Mouse (Mus musculus): ENCODE measurements around the gene Lysmd4. TPM values are rescaled to one million over a fixed set of nuclear protein-coding genes. Genes with fewer than 3 reads are reported as not detected.

The Lysmd4 gene
- total and polyA plus RNA-seq, 3 experiments = 5.2 to 7.9 TPM; not detected in 1

DNA sequence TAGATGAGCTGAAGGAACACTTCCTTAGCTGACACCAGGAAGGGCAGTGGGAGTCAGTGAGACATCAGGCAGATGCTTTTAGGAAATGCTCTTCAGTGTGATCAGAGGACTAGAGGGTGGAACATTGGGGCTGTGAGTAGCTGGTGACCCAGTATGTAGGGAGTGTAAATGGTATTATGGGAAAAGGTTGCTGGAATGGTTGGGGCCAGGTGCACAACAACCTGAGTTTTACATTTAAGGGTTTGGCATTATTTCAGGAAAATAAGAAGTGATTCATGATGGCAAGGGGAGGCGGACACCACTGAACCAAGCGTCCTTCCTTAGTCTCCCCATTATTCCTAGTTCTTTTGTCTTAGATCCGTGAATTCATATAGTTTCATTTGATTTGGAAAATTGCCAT is 7.4 kb downstream of the Lysmd4 start:
- no peak overlapping the region for H3K4me3 ChIP-seq (ENCODE audit: control insufficient read depth in 1 of 2, insufficient read depth in 1 of 2, low read depth in 2 of 2, low read length in 2 of 2)
- DNase-seq (ENCODE audit: low read depth, low spot score) = no peak
- H3K4me1 ChIP-seq (ENCODE audit: control insufficient read depth in 1 of 2, insufficient read depth in 2 of 2, low read length in 2 of 2) = no peaks in the 10 kb centered on the region
- no peaks in the 10 kb centered on the region for H3K79me2 ChIP-seq (ENCODE audit: control insufficient read depth, insufficient read depth, low read length, poor library complexity)
- H3K36me3 ChIP-seq (ENCODE audit: control insufficient read depth in 1 of 2, insufficient read depth in 2 of 2, low read length in 2 of 2) = no peaks in the 10 kb centered on the region
- no peaks in the 10 kb centered on the region for H3K27me3 ChIP-seq (ENCODE audit: control insufficient read depth in 1 of 2, insufficient read depth in 2 of 2, low read length in 2 of 2)
- H3K27ac ChIP-seq (ENCODE audit: control insufficient read depth, low read depth, low read length) = no peak overlapping the region
- no peaks in the 10 kb centered on the region for H3K9me3 ChIP-seq (replicated peaks; ENCODE audit: insufficient read depth, low read length)
- TF ChIP-seq TBP (IDR thresholded peaks at IDR 0.05; ENCODE audit: low read depth, low read length) (no peak), NRF1 (IDR thresholded peaks at IDR 0.05; ENCODE audit: insufficient read depth, low read depth, low read length, poor library complexity, severe bottlenecking) (no peak), CHD1 (IDR thresholded peaks at IDR 0.05; ENCODE audit: low read depth, low read length) (no peak), CTCF (IDR thresholded peaks at IDR 0.05 in 2 of 3, conservative IDR thresholded peaks at IDR 0.05 in 1 of 3; ENCODE audit: control insufficient read depth in 1 of 3, insufficient read depth in 1 of 3, low read depth in 2 of 3, low read length in 3 of 3, poor library complexity in 1 of 3, severe bottlenecking in 1 of 3) (no peak), POLR2AphosphoS5 (IDR thresholded peaks at IDR 0.05; ENCODE audit: borderline replicate concordance, low read depth, low read length) (no peak), MXI1 (IDR thresholded peaks at IDR 0.05; ENCODE audit: low read depth, low read length) (no peak), HCFC1 (IDR thresholded peaks at IDR 0.05; ENCODE audit: low read depth, low read length) (no peak), SIN3A (IDR thresholded peaks at IDR 0.05; ENCODE audit: low read length) (no peak), POLR2AphosphoS2 (IDR thresholded peaks at IDR 0.05; ENCODE audit: low read length) (no peak), E2F4 (IDR thresholded peaks at IDR 0.05; ENCODE audit: borderline replicate concordance, low read depth, low read length) (no peak), MAX (IDR thresholded peaks at IDR 0.05; ENCODE audit: low read length) (no peak)
- no peak overlapping the region for H3K9ac ChIP-seq (ENCODE audit: control insufficient read depth, low read depth, low read length, poor library complexity, severe bottlenecking)

DNA sequence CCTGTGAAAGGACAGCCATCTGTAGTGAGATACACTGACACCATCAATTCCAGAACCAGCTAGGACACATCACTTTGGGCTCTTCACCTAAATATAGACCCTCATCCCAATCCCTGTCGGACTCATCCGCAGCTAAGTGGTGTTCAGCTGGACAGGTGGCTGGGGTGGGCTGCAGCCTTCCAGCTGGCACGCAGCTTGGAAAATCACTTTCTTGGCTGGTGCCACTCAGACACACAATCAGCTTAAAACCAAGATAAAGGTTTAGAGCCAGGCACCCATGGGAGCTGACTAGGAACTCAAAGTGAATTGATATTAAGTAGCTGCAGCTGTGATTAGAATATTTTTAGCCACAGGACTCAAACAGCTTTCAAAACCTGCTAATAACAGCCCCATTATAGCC is 7.9 kb downstream of the Lysmd4 start:
- Histone ChIP-seq H3K9me3 (replicated peaks; ENCODE audit: insufficient read depth, low read length) (no peaks in the 10 kb centered on the region), H3K27ac (ENCODE audit: control insufficient read depth, low read depth, low read length) (no peak overlapping the region), H3K4me3 (ENCODE audit: control insufficient read depth in 1 of 2, insufficient read depth in 1 of 2, low read depth in 2 of 2, low read length in 2 of 2) (no peak overlapping the region), H3K36me3 (ENCODE audit: control insufficient read depth in 1 of 2, insufficient read depth in 2 of 2, low read length in 2 of 2) (no peaks in the 10 kb centered on the region), H3K4me1 (ENCODE audit: control insufficient read depth in 1 of 2, insufficient read depth in 2 of 2, low read length in 2 of 2) (no peaks in the 10 kb centered on the region), H3K9ac (ENCODE audit: control insufficient read depth, low read depth, low read length, poor library complexity, severe bottlenecking) (no peak overlapping the region), H3K79me2 (ENCODE audit: control insufficient read depth, insufficient read depth, low read length, poor library complexity) (no peaks in the 10 kb centered on the region), H3K27me3 (ENCODE audit: control insufficient read depth in 1 of 2, insufficient read depth in 2 of 2, low read length in 2 of 2) (no peaks in the 10 kb centered on the region)
- no peak for TF ChIP-seq MYC (IDR thresholded peaks at IDR 0.05; ENCODE audit: low read depth, low read length)
- TF ChIP-seq RAD21 (IDR thresholded peaks at IDR 0.05; ENCODE audit: low read depth, low read length) = no peak
- TF ChIP-seq NRF1 (IDR thresholded peaks at IDR 0.05; ENCODE audit: insufficient read depth, low read depth, low read length, poor library complexity, severe bottlenecking) = no peak
- TF ChIP-seq TAL1 (IDR thresholded peaks at IDR 0.05; ENCODE audit: low read length) = no peak
- no peak for TF ChIP-seq ETS1 (IDR thresholded peaks at IDR 0.05; ENCODE audit: low read depth, low read length)
- TF ChIP-seq GATA1 (IDR thresholded peaks at IDR 0.05; ENCODE audit: low read depth, low read length) = no peak
- DNase-seq (ENCODE audit: low read depth, low spot score) = no peak
